Mouse (Mus musculus): ENCODE measurements around the gene Prss46.

DNA sequence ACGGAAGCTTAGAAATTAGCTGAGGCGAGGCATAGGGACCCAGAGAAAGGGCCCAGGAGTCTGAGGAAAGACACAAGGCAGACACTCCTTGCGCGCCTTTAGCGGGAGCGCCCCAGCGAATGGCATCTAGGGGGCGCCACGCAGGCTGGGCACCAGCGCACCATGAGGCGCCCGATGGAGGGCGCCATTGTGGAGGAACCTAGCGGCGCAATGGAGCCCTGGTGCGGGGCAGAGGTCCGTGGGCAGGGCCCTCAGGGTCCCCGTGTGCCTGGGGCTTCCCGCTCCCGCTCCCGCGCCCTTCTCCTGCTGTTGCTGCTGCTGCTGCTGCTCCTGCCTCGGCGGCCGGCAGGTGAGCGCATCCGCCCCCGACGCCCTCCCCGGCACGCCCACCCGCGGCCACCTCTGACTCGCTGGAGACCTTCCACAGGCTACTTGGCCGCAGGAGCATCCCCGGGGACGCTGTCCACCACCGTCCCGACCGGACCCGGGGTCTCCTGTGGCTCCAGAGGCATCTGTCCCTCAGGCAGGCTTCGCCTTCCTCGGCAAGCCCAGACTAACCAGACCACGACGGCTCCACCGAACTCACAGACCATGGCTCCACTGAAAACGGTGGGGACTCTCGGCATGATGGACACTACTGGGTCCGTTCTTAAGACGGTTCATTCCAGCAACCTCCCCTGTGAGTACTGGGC lies 13.6 kb downstream of the Prss46 start, which contains the start of gene Prss50:
- TF ChIP-seq CTCF (IDR thresholded peaks at IDR 0.05; ENCODE audit: control insufficient read depth, insufficient read depth, insufficient replicate concordance, low read depth, low read length) (peak; percentile 28; the same call in 1 of the 2 replicates), POLR2A (IDR thresholded peaks at IDR 0.05; ENCODE audit: control insufficient read depth, low read depth, low read length) (no peak)

Measured in testis, adult 2 months (tissue).